Mouse (Mus musculus) stomach, embryonic 15.5 days (tissue): ENCODE measurements at regions not wholly inside any gene's neighbourhood (a gene's known extent, or its start where the extent isn't known, plus 50 kb on each side); places are given as distances from the start of the nearest gene placed in this dataset.
A peak's percentile ranks its signal among the peaks of the same experiment; 100 is the strongest.
"Not testable (repeated sequence)": the region's sequence is repeated elsewhere in the genome, so short reads cannot be mapped to it uniquely, and the experiment has no call there.

Source experiments
- ATAC-seq: fragments of 200-750 bp; cut with Nextera tagmentation; 2 replicates; pipeline ENCODE4 v1.8.0; 2017; ENCODE audit warnings: low read depth, moderate number of reproducible peaks, moderate TSS enrichment; ENCODE audit not compliant: insufficient read depth, low FRiP score
- H3K27ac ChIP-seq: fragments of 300-500 bp; sonication (generic); 2 replicates; pipeline ENCODE4 v1.5.1; 2015; ENCODE audit warnings: mild to moderate bottlenecking, inconsistent platforms
- H3K27me3 ChIP-seq: fragments of 300-500 bp; sonication (generic); replicated peaks from 2 replicates; pipeline ENCODE4 v1.6.1; 2015; ENCODE audit warnings: inconsistent platforms
- H3K36me3 ChIP-seq: fragments of 300-500 bp; sonication (generic); 2 replicates; pipeline ENCODE4 v1.6.1; 2015; ENCODE audit warnings: inconsistent platforms
- H3K4me1 ChIP-seq: fragments of 300-500 bp; sonication (generic); 2 replicates; pipeline ENCODE4 v1.6.1; 2015; ENCODE audit warnings: inconsistent platforms
- H3K4me2 ChIP-seq: fragments of 300-500 bp; sonication (generic); 2 replicates; pipeline ENCODE4 v1.6.1; 2015; ENCODE audit warnings: mild to moderate bottlenecking, inconsistent platforms
- H3K4me3 ChIP-seq: fragments of 300-500 bp; sonication (generic); replicated peaks from 2 replicates; pipeline ENCODE4 v1.5.1; 2015; ENCODE audit warnings: inconsistent platforms
- H3K9ac ChIP-seq: fragments of 300-500 bp; sonication (generic); 2 replicates; pipeline ENCODE4 v1.6.1; 2015; ENCODE audit warnings: inconsistent platforms
- H3K9me3 ChIP-seq: fragments of 300-500 bp; sonication (generic); 2 replicates; pipeline ENCODE4 v1.6.1; 2016; ENCODE audit warnings: inconsistent platforms
- WGBS: fragments of 180-500 bp; shearing (Covaris S2); methylation state at CpG from one replicate; pipeline ENCODE4 v1.1.7; 2015; 5-methylcytosine and 5-hydroxymethylcytosine counted together

DNA sequence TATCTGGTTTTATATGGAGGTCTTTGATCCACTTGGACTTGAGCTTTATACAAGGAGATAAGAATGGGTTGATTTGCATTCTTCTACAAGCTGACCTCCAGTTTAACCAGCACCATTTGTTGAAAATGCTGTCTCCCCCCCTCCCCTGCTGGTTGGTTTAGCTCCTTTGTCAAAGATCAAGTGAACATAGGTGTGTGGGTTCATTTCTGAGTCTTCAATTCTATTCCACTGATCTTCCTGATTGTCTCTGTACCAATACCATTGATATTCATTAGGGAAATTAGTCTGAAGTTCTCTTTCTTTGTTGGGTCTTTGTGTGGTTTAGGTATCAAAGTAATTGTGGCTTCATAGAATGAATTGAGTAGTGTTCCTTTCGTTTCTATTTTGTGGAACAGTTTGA, 277.5 kb upstream of the Ghitm start:
- H3K27me3 ChIP-seq, H3K36me3 ChIP-seq, H3K9me3 ChIP-seq, H3K4me3 ChIP-seq, H3K4me2 ChIP-seq, H3K9ac ChIP-seq, ATAC-seq, H3K4me1 ChIP-seq, H3K27ac ChIP-seq: not testable (repeated sequence)
- WGBS, result 38% methylated on average over 1 of the region's 1 CpGs

- WGBS, result 93% methylated on average over 1 of the region's 1 CpGs
- Histone ChIP-seq H3K27me3 (no peaks in the 10 kb centered on the region), H3K36me3 (no peaks in the 10 kb centered on the region), H3K4me1 (no peaks in the 10 kb centered on the region), H3K27ac (no peak overlapping the region), H3K4me2 (no peak overlapping the region), H3K9me3 (no peaks in the 10 kb centered on the region), H3K9ac (no peak overlapping the region), H3K4me3 (no peak overlapping the region)
- no peak for ATAC-seq
Observed at GRCm38 (mm10) chr14:37371972-37372371, 236.9 kb upstream of the Ghitm start.

- Histone ChIP-seq H3K27ac (no peak overlapping the region), H3K9ac (no peak overlapping the region), H3K4me2 (no peak overlapping the region), H3K36me3 (no peaks in the 10 kb centered on the region), H3K27me3 (no peaks in the 10 kb centered on the region), H3K9me3 (no peaks in the 10 kb centered on the region), H3K4me1 (no peaks in the 10 kb centered on the region), H3K4me3 (no peak overlapping the region)
- 62% methylated on average over 3 of the region's 3 CpGs for WGBS
- no peak for ATAC-seq
Observed at GRCm38 (mm10) chr14:37361896-37362295, 226.8 kb upstream of the Ghitm start.

- no peak overlapping the region for H3K27ac ChIP-seq
- H3K4me2 ChIP-seq, result no peak overlapping the region
- H3K9ac ChIP-seq, result no peak overlapping the region
- H3K4me3 ChIP-seq, result no peak overlapping the region
- H3K36me3 ChIP-seq, result no peaks in the 10 kb centered on the region
- H3K27me3 ChIP-seq, result no peaks in the 10 kb centered on the region
- WGBS, result 38% methylated on average over 9 of the region's 9 CpGs
- H3K4me1 ChIP-seq, result no peaks in the 10 kb centered on the region
- H3K9me3 ChIP-seq, result no peaks in the 10 kb centered on the region
- no peak for ATAC-seq
Observed at GRCm38 (mm10) chr14:37355968-37356704, 221.1 kb upstream of the Ghitm start.

DNA sequence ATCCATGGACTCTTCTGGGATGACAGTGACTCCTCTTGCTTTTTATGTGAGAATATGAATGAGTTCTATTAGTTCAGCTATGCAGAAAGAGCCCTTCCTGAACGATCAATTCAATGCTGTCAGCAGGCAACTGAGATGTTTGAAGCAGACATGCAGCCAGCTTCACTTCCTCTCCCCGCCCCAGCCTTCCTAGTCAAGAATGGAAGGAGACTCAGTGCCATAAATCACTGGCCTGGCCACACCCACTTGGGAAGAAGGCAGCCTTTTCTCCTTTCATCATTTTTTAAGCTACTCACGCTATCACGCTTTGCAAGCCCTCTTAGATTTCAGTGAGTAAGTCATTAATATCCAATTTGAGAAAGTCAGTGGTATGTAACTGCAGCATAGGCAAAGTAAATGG, 188.3 kb upstream of the Ghitm start:
- Histone ChIP-seq H3K4me3 (no peak overlapping the region), H3K4me1 (no peaks in the 10 kb centered on the region), H3K27me3 (no peaks in the 10 kb centered on the region), H3K4me2 (no peak overlapping the region), H3K9me3 (no peaks in the 10 kb centered on the region), H3K9ac (no peak overlapping the region), H3K27ac (no peak overlapping the region), H3K36me3 (no peaks in the 10 kb centered on the region)
- ATAC-seq, result no peak
- WGBS, result 34% methylated on average over 4 of the region's 4 CpGs

GRCm38 (mm10) chr14:37315239-37315895, 180.3 kb upstream of the Ghitm start:
- Histone ChIP-seq H3K4me1 (no peaks in the 10 kb centered on the region), H3K27ac (no peak overlapping the region), H3K9ac (no peak overlapping the region), H3K27me3 (no peaks in the 10 kb centered on the region), H3K9me3 (no peaks in the 10 kb centered on the region), H3K36me3 (no peaks in the 10 kb centered on the region), H3K4me3 (no peak overlapping the region), H3K4me2 (no peak overlapping the region)
- 79% methylated on average over 7 of the region's 7 CpGs for WGBS
- no peak for ATAC-seq

DNA sequence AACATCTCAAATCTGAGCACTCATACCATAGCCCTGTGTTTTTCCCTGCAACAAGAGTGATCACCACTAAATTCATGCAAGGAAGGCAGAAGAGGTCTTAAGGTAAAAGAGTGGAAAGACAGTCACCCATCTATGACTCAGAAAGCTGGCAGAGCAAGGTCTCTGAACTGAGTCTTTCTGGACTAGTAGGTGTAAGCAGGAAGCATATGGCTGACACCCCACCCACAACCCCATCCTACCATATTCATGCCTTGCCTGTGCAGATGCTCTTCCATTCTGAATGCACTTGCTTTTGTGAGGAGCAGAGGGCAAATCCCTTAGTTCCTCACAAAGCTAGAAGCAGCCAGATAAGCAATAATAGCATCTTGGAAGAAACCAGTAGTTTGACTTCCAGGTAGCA, 178.8 kb upstream of the Ghitm start:
- ATAC-seq, result no peak
- H3K27me3 ChIP-seq, result no peaks in the 10 kb centered on the region
- H3K4me1 ChIP-seq, result no peaks in the 10 kb centered on the region
- H3K27ac ChIP-seq, result no peak overlapping the region
- H3K9me3 ChIP-seq, result no peaks in the 10 kb centered on the region
- no peaks in the 10 kb centered on the region for H3K36me3 ChIP-seq
- no peak overlapping the region for H3K4me3 ChIP-seq
- H3K4me2 ChIP-seq, result no peak overlapping the region
- H3K9ac ChIP-seq, result no peak overlapping the region

DNA sequence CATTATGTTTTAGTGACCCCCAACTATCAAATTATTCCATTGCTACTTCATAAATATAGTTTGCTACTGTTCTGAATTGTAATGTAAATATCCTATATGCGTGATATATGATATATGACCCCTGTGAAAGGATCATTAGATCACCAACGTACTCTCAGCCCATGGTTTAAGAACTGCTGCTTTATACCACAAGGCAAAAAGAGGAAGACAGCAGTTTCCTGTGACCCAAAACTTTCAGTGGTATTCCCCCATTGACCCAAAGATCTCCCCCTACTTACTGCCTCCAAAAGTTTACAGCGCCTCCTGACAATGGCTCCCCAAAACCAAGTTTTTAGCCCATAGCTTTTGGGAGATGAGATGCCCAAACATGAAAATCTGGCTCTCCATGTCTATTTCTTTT, 177.8 kb upstream of the Ghitm start:
- H3K36me3 ChIP-seq, result no peaks in the 10 kb centered on the region
- no peak overlapping the region for H3K4me3 ChIP-seq
- no peak overlapping the region for H3K4me2 ChIP-seq
- no peak overlapping the region for H3K27ac ChIP-seq
- no peaks in the 10 kb centered on the region for H3K9me3 ChIP-seq
- no peak overlapping the region for H3K9ac ChIP-seq
- ATAC-seq, result no peak
- no peaks in the 10 kb centered on the region for H3K27me3 ChIP-seq
- WGBS, result 75% methylated on average over 3 of the region's 3 CpGs
- no peaks in the 10 kb centered on the region for H3K4me1 ChIP-seq

DNA sequence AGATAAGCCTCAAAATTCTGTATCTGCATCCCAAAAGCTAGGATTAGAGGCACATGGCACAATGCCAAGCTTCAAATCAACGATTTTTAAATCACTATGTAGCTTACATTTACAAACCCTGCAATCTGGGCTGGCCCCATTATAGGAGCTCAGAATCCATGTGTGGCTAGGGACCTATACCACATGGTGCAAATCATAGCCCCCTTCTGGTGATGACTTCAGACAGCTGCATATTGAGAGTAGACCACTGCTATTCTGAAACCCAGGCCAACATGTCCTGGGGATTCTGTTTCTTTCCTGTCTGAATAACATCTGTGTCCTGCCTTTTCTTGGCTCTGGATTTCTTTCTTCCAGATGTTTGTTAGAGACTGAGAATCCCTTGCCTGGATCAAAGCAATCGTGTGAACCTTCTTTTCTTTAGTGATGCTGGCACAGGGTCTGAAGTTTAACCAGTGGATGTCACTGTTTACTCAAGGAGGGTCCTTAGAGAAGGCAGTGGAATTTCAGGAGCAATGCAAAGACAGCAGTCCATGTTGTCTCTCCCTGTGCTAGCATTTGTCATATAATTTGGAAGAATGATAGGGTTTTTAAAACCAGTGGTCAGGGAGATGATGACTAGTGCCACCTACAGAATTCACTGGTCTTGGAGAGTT, 171.7 kb upstream of the Ghitm start:
- Histone ChIP-seq H3K9me3 (no peaks in the 10 kb centered on the region), H3K27ac (no peak overlapping the region), H3K36me3 (no peaks in the 10 kb centered on the region), H3K27me3 (no peaks in the 10 kb centered on the region), H3K4me2 (no peak overlapping the region), H3K4me3 (no peak overlapping the region), H3K4me1 (no peaks in the 10 kb centered on the region), H3K9ac (no peak overlapping the region)
- 37% methylated on average over 2 of the region's 2 CpGs for WGBS
- no peak for ATAC-seq

- ATAC-seq, result no peak
- Histone ChIP-seq H3K27ac (no peak overlapping the region), H3K9me3 (no peaks in the 10 kb centered on the region), H3K4me3 (no peak overlapping the region), H3K36me3 (no peaks in the 10 kb centered on the region), H3K4me1 (no peaks in the 10 kb centered on the region), H3K4me2 (no peak overlapping the region), H3K9ac (no peak overlapping the region), H3K27me3 (no peaks in the 10 kb centered on the region)
Observed at GRCm38 (mm10) chr14:37298631-37299030, 163.6 kb upstream of the Ghitm start.

GRCm38 (mm10) chr14:37296531-37296930, 161.5 kb upstream of the Ghitm start:
- Histone ChIP-seq H3K4me1 (no peaks in the 10 kb centered on the region), H3K4me3 (no peak overlapping the region), H3K27me3 (no peaks in the 10 kb centered on the region), H3K9me3 (no peaks in the 10 kb centered on the region), H3K36me3 (no peaks in the 10 kb centered on the region), H3K4me2 (no peak overlapping the region), H3K27ac (no peak overlapping the region), H3K9ac (no peak overlapping the region)
- 37% methylated on average over 1 of the region's 1 CpGs for WGBS
- ATAC-seq, result no peak; the same call in 1 of the 2 replicates

DNA sequence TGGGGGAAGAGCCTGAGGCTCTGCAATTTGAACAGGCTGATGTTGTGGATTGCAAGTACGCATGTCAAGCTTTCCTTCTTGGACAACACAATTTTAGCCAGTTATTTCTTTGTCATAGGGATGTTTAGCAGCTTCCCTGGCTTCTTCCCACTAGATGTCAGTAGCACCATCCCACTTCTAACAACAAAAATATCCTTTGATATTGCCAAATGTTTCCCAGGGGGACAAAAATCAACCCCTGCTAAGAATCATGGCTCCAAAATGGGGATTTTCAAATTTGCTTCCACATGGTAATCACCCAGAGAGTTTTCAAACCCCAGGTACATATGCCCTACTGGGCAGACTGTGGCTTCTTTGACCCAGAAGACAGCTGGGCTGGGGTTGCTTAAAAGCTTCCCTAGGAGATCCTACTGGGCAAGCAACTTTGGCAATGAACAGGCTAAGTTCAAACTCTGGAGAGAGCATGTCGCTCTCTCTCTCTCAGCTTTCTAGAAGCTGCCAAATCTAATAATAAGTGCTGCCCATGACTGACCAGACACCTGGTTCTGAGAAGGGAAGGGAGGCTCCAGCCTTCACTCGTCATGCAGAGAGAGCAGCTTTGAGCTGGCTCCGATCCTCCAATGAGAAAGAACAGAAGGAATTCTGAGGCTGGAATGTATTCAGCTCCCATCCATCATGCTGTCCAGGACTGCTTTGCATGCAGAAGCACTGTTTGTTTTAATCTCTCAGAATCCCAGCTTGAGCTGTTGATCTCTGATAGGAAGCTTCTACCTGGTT, 157.2 kb upstream of the Ghitm start:
- H3K4me3 ChIP-seq, result no peak overlapping the region
- H3K27me3 ChIP-seq, result no peaks in the 10 kb centered on the region
- H3K4me2 ChIP-seq, result no peak overlapping the region
- no peaks in the 10 kb centered on the region for H3K4me1 ChIP-seq
- H3K9me3 ChIP-seq, result no peaks in the 10 kb centered on the region
- 33% methylated on average over 4 of the region's 4 CpGs for WGBS
- peak; percentile 43; the same call in 1 of the 2 replicates for ATAC-seq
- no peak overlapping the region for H3K9ac ChIP-seq
- no peak overlapping the region for H3K27ac ChIP-seq
- H3K36me3 ChIP-seq, result no peaks in the 10 kb centered on the region
